Mouse (Mus musculus): Measurements from ENCODE around the gene Ikzf3. TPM values are rescaled to one million over a fixed set of nuclear protein-coding genes. Genes with fewer than 3 reads are reported as not detected.

Gene Ikzf3
- polyA plus RNA-seq, 1 experiment: 3.9 TPM

DNA sequence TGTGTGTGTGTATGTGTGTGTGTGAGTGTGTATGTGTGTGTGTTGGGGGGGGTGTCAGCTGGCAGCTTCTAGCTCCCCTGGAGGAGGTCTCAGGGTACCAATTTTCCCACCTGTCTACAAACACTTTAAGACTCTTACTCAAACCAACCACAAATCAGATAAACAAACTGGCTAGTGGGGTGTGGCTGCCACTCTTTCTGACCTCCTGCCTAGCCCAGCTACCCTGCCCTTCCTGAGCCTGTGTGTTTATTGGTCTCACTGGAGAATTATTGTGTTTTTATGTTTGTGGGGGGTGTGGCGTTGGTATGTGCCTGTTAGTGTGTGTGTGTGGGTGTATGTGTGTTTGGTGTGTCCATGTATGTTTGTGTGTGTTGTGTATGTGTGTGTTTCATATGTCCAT lies 128.8 kb downstream of the Ikzf3 start:
- H3K36me3 ChIP-seq (ENCODE audit: control insufficient read depth, insufficient read depth, low read length): peaks cover 2% of the 10 kb centered on the region; the same call in 1 of the 2 replicates
- WGBS: 74% methylated on average over 1 of the region's 1 CpGs
- TF ChIP-seq POLR2A (IDR thresholded peaks at IDR 0.05; ENCODE audit: low read depth, low read length) (no peak), CTCF (conservative IDR thresholded peaks at IDR 0.05; ENCODE audit: insufficient read depth, insufficient read length, low read depth, low read length) (no peak)
- no peak for DNase-seq
- peaks cover 44% of the 10 kb centered on the region for H3K4me1 ChIP-seq (ENCODE audit: control insufficient read depth, insufficient read depth, low read length)
- H3K4me3 ChIP-seq (ENCODE audit: insufficient read depth, low read depth, low read length): no peak overlapping the region
- H3K27ac ChIP-seq (ENCODE audit: insufficient read depth, low read depth, low read length): no peak overlapping the region
- no peaks in the 10 kb centered on the region for H3K27me3 ChIP-seq (replicated peaks; ENCODE audit: control insufficient read depth, insufficient read depth, low read length)

Other genes with a start within 250 kb of the Ikzf3 start
- not detected in 2 replicates for gene Neurod2, start 216.4 kb downstream of the Ikzf3 start, polyA plus RNA-seq (2012; rRNA removed)
- gene Ppp1r1b, start 197.6 kb downstream of the Ikzf3 start, polyA plus RNA-seq (2012; rRNA removed): 84.7 and 94.6 TPM in 2 replicates
- gene Stard3, start 187.7 kb downstream of the Ikzf3 start, polyA plus RNA-seq (2012; rRNA removed): 59.1 and 74.9 TPM in 2 replicates
- 0.56 and 33.0 TPM in 2 replicates for gene Tcap, start 162.2 kb downstream of the Ikzf3 start, polyA plus RNA-seq (2012; rRNA removed)
- gene Pnmt, start 159.6 kb downstream of the Ikzf3 start, polyA plus RNA-seq (2012; rRNA removed): not detected in 2 replicates
- 32.2 and 35.4 TPM in 2 replicates for gene Pgap3, start 145.5 kb downstream of the Ikzf3 start, polyA plus RNA-seq (2012; rRNA removed)
- 44.8 and 55.9 TPM in 2 replicates for gene Erbb2, start 133.6 kb downstream of the Ikzf3 start, polyA plus RNA-seq (2012; rRNA removed)
- 126 and 179 TPM in 2 replicates for gene Mien1, start 107.0 kb downstream of the Ikzf3 start, polyA plus RNA-seq (2012; rRNA removed)
- gene Grb7, start 99.6 kb downstream of the Ikzf3 start, polyA plus RNA-seq (2012; rRNA removed): 143 and 160 TPM in 2 replicates
- 0.26 and 0.34 TPM in 2 replicates for gene Zpbp2, start 5.1 kb upstream of the Ikzf3 start, polyA plus RNA-seq (2012; rRNA removed)
- 57.2 and 60.2 TPM in 2 replicates for gene Ormdl3, start 41.3 kb upstream of the Ikzf3 start, polyA plus RNA-seq (2012; rRNA removed)
- not detected in 2 replicates for gene Lrrc3c, start 52.3 kb upstream of the Ikzf3 start, polyA plus RNA-seq (2012; rRNA removed)
- not detected in 2 replicates for gene Gm12355, start 79.6 kb upstream of the Ikzf3 start, polyA plus RNA-seq (2012; rRNA removed)
- not detected in 2 replicates for gene Gsdma3, start 80.3 kb upstream of the Ikzf3 start, polyA plus RNA-seq (2012; rRNA removed)
- gene Gsdma2, start 100.7 kb upstream of the Ikzf3 start, polyA plus RNA-seq (2012; rRNA removed): not detected in 2 replicates
- not detected in 2 replicates for gene Gsdma, start 118.3 kb upstream of the Ikzf3 start, polyA plus RNA-seq (2012; rRNA removed)
- 307 and 331 TPM in 2 replicates for gene Psmd3, start 136.5 kb upstream of the Ikzf3 start, polyA plus RNA-seq (2012; rRNA removed)
- not detected in 2 replicates for gene Csf3, start 155.2 kb upstream of the Ikzf3 start, polyA plus RNA-seq (2012; rRNA removed)
- 45.3 and 54.1 TPM in 2 replicates for gene Med24, start 183.4 kb upstream of the Ikzf3 start, polyA plus RNA-seq (2012; rRNA removed)
- 92.7 and 97.2 TPM in 2 replicates for gene Thra, start 194.6 kb upstream of the Ikzf3 start, polyA plus RNA-seq (2012; rRNA removed)
- gene Nr1d1, start 229.3 kb upstream of the Ikzf3 start, polyA plus RNA-seq (2012; rRNA removed): 140 and 155 TPM in 2 replicates
- 23.5 and 24.5 TPM in 2 replicates for gene Msl1, start 249.5 kb upstream of the Ikzf3 start, polyA plus RNA-seq (2012; rRNA removed)

All from kidney, adult 2 months (tissue).